Mouse (Mus musculus) CD8-positive naive resting alpha-beta T cell, adult 2 months (primary cell): Measurements from ENCODE around the gene Pkd1.

Experiments used
- DNase-seq, 2 experiments: peaks; one replicate each; pipeline ENCODE4 v3.0.0; 2022; ENCODE audit warnings: low read depth in 2 of 2, low spot score in 2 of 2

Gene Pkd1

GRCm38 (mm10) chr17:24642791-24643343 lies 93.2 kb downstream of the Pkd1 start:
- no peak for DNase-seq

DNA sequence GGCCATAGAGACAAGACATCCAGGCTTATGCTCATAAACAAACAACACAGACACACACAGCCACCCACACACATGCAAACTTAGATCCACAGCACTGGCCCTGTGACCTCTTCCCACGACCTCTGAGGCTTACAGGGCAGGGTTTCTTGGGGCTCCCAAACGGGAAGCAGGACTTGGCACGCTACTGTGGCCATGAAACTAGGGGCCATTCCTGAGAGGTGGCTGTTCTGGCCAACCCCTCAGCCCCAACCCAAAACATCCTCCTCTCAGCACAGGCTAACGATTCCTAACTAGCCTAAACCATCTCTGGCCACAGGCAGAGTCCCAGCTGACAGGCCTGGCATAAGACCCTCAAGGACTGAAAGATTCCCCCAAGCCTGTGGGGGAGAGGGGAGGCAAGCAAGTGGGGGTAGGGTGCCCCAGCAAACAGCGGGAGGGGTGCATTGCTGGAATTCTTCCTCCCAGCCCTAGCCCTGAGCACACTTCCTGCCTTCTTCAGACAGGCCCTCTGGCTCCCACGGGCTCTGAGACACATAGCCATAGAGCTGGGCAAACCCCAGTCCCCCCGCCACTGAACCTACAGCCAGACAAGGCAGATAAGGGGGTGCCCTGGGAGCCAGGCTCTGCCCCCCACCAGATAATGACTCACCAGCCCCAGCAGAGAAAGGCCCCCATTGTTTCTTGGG lies 94.5 kb downstream of the Pkd1 start:
- no peak for DNase-seq

- no peak for DNase-seq
Observed at GRCm38 (mm10) chr17:24644875-24645721, 95.5 kb downstream of the Pkd1 start.

DNA sequence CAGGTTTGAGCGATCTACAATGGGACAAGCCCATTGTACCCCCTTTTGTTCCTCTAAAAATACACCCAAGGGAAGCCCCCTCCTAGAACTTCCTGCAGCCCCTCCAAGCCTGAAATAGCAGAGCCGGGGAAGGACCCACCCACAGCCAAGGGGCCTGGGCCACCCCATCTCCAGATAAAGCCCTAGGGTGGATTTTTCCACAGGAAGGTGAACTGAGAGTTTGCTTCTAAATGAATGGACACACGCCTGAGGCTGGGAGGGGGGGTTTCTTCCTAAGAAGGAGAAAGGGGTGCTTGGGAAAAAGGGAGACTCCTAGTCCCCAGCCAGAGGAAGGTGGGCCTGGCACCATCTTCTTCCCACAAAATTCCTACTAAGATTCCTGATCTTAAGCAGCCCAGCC lies 96.3 kb downstream of the Pkd1 start:
- no peak for DNase-seq
